Mouse (Mus musculus) heart, adult 2 months (tissue): ENCODE measurements at regions not wholly inside any gene's neighbourhood (a gene's known extent, or its start where the extent isn't known, plus 50 kb on each side); places are given as distances from the start of the nearest gene placed in this dataset.

Source experiments
- CTCF ChIP-seq: fragments of 200-600 bp; IDR thresholded peaks from 2 replicates; pipeline ENCODE4 v1.8.1; 2022; ENCODE audit warnings: antibody characterized with exemption, mild to moderate bottlenecking, moderate library complexity
- EP300 ChIP-seq: fragments of 200-500 bp; IDR thresholded peaks from 2 replicates; pipeline ENCODE4 v1.6.1; 2011; ENCODE audit warnings: low read depth, low read length, control low read depth; ENCODE audit not compliant: insufficient read depth
- POLR2A ChIP-seq: fragments of 200-500 bp; IDR thresholded peaks from 2 replicates; pipeline ENCODE4 v1.6.1; 2011; ENCODE audit warnings: mild to moderate bottlenecking, low read depth, low read length, control low read depth; ENCODE audit not compliant: insufficient read depth

DNA sequence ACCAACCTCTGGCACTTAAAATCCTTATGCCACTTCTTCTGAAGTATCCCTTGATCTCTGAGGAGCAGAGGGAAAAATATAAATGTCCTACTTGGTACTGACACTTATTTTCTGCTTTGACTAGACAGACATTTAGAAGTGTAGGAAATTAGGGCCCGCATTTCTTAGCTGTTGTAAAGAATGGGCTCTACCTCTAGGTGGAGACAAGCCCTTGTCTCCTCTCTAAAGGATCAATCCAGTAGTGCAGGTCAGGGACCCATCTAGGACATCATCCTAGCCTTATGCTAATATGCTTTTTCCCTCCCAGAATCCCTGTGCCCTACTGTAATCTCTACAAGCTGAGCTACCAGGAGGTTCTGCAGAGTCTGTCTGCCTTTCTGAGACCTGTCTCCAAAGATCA is 541.1 kb downstream of the Plod2 start:
- TF ChIP-seq EP300 (no peak), CTCF (peak; percentile 31), POLR2A (no peak)
